Mouse (Mus musculus): Measurements from ENCODE around the gene Spp2. TPM values are rescaled to one million over a fixed set of nuclear protein-coding genes. Genes with fewer than 3 reads are reported as not detected.

The Spp2 gene
- 0.29 and 0.56 TPM in 2 replicates for polyA plus RNA-seq (2015; fragmentation: Nextera tagmentation; extraction: Ambion mirVana)

DNA sequence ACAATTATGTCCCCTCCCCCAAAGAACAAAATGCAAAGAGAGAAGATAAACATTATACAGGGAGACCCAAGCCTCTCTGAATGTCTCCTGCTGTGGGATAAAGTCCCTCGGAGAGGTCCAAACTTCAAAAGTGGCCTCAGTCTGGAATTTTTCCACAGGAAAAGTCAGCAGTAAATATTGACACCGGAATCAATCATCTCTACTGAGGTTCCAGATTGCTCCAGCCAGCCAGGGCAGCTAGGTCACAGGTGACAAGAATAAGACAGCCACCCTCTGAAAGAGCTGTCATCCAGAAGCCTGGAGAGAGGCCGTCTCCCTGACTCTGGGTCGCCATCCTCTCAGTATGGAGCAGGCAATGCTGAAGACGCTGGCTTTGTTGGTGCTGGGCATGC lies at the start of gene Spp2:
Gene Spp2 (plus strand): TSS at position 155 of the 392 bp plus-strand sequence.
- Histone ChIP-seq H3K36me3 (ENCODE audit: control insufficient read depth, insufficient read depth) (no peaks in the 10 kb centered on the region), H3K9me3 (replicated peaks; ENCODE audit: control insufficient read depth, low read length) (no peaks in the 10 kb centered on the region), H3K4me1 (ENCODE audit: control insufficient read depth, insufficient read depth, low read length) (no peaks in the 10 kb centered on the region), H3K4me3 (ENCODE audit: low read length) (no peak within 1 kb of the TSS), H3K4me2 (ENCODE audit: low read depth, low read length) (no peak within 1 kb of the TSS), H3K9ac (ENCODE audit: low read length) (no peak within 1 kb of the TSS), H3K27ac (ENCODE audit: low read length) (no peak within 1 kb of the TSS), H3K27me3 (ENCODE audit: control insufficient read depth, insufficient read depth, low read length) (no peaks in the 10 kb centered on the region)
- no peak for ATAC-seq (replicated peaks; ENCODE audit: extremely low read depth, insufficient read depth, low FRiP score)
- WGBS, result 59% methylated on average over 5 of the region's 5 CpGs

DNA sequence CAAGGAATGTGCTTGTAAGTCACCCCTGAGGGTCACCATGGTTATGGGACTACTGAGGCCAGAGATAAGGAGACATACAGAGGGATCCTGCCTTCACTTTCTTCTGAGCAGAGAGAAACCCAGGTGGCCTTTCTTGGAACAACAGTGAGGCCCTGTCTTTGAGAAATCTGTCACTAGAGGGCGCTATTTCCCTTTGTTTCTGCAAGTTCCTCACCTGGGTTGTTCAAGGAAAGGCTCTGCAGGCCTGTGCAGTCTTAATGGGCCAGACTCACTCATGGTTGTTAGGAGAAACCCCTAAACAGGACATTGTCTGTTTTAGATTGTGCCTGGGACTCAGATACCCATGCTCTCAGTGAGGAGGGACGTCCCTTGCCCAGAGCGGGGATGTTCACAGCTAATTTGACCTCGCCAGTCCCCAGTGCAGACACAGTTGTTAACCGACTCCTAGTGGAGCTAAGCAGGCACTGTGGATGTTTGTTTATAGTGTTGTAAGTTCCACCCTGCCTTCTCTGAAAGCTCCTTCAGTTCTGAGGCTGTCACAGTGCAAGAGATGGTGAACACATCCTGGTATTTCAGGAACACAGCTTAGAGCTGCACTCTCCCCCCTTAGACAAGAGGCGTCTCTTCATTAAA lies 49.2 kb upstream of the Spp2 start:
- 70% methylated on average over 6 of the region's 6 CpGs for WGBS
- Histone ChIP-seq H3K4me3 (ENCODE audit: low read length) (no peak overlapping the region), H3K36me3 (ENCODE audit: control insufficient read depth, insufficient read depth) (no peaks in the 10 kb centered on the region), H3K4me2 (ENCODE audit: low read depth, low read length) (no peak overlapping the region), H3K9me3 (replicated peaks; ENCODE audit: control insufficient read depth, low read length) (no peaks in the 10 kb centered on the region), H3K27me3 (ENCODE audit: control insufficient read depth, insufficient read depth, low read length) (peaks cover 2% of the 10 kb centered on the region; the same call in 1 of the 2 replicates), H3K9ac (ENCODE audit: low read length) (no peak overlapping the region), H3K4me1 (ENCODE audit: control insufficient read depth, insufficient read depth, low read length) (no peaks in the 10 kb centered on the region), H3K27ac (ENCODE audit: low read length) (no peak overlapping the region)
- no peak for ATAC-seq (replicated peaks; ENCODE audit: extremely low read depth, insufficient read depth, low FRiP score)

DNA sequence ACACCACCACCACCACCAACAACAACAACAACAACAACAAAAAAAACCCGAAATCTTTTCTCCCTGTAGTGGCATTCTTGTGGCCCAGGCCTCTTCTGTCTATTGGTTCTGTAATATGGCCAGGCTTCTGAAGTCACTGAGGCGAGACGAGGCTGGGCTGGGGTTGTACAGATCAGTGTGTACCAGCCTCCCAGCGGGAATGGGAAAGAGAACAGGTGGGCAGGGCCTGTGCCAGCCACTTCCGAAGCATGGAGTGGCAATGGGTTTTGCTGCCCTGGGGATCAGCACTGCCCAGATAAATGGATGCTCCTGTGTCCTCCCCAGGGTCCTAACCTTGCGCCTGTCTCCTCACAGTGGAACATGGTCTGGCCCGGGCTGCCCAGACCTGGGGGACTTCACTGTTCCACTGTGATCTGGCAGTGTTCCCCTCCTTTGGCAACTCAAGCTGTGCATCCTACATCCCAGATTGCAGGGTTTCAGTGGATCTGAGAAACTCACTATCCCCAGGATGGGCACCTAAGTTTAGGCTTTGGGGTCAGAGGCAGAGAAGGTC lies 48.6 kb upstream of the Spp2 start:
- Histone ChIP-seq H3K4me2 (ENCODE audit: low read depth, low read length) (no peak overlapping the region), H3K27ac (ENCODE audit: low read length) (no peak overlapping the region), H3K4me1 (ENCODE audit: control insufficient read depth, insufficient read depth, low read length) (no peaks in the 10 kb centered on the region), H3K9ac (ENCODE audit: low read length) (no peak overlapping the region), H3K9me3 (replicated peaks; ENCODE audit: control insufficient read depth, low read length) (no peaks in the 10 kb centered on the region), H3K36me3 (ENCODE audit: control insufficient read depth, insufficient read depth) (no peaks in the 10 kb centered on the region), H3K4me3 (ENCODE audit: low read length) (no peak overlapping the region), H3K27me3 (ENCODE audit: control insufficient read depth, insufficient read depth, low read length) (peaks cover 2% of the 10 kb centered on the region; the same call in 1 of the 2 replicates)
- ATAC-seq (replicated peaks; ENCODE audit: extremely low read depth, insufficient read depth, low FRiP score), result no peak
- WGBS, result 74% methylated on average over 7 of the region's 7 CpGs

DNA sequence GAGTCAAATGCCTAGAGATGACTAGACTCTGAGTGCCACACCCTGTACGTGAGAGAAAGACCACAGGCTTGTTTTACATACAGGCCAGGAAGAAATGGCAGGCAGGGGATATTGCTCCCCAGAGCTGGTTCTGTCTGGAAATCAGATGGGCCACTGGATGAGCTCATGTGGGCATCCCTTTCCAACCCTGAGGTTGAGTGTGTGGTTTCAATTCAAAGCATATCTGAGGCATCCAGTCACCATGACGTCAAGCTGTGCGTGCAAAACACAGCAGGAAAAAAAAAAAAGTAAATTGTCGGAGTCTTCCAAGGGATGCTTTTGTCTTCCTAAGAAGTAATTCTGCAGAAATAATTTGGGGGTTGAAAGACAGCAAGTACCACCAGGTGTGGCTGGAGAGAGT lies 45.7 kb upstream of the Spp2 start:
- Histone ChIP-seq H3K4me2 (ENCODE audit: low read depth, low read length) (no peak overlapping the region), H3K27ac (ENCODE audit: low read length) (no peak overlapping the region), H3K27me3 (ENCODE audit: control insufficient read depth, insufficient read depth, low read length) (no peaks in the 10 kb centered on the region), H3K9me3 (replicated peaks; ENCODE audit: control insufficient read depth, low read length) (no peaks in the 10 kb centered on the region), H3K4me1 (ENCODE audit: control insufficient read depth, insufficient read depth, low read length) (no peaks in the 10 kb centered on the region), H3K9ac (ENCODE audit: low read length) (no peak overlapping the region), H3K4me3 (ENCODE audit: low read length) (no peak overlapping the region), H3K36me3 (ENCODE audit: control insufficient read depth, insufficient read depth) (no peaks in the 10 kb centered on the region)
- ATAC-seq (replicated peaks; ENCODE audit: extremely low read depth, insufficient read depth, low FRiP score), result no peak
- 83% methylated on average over 4 of the region's 4 CpGs for WGBS

DNA sequence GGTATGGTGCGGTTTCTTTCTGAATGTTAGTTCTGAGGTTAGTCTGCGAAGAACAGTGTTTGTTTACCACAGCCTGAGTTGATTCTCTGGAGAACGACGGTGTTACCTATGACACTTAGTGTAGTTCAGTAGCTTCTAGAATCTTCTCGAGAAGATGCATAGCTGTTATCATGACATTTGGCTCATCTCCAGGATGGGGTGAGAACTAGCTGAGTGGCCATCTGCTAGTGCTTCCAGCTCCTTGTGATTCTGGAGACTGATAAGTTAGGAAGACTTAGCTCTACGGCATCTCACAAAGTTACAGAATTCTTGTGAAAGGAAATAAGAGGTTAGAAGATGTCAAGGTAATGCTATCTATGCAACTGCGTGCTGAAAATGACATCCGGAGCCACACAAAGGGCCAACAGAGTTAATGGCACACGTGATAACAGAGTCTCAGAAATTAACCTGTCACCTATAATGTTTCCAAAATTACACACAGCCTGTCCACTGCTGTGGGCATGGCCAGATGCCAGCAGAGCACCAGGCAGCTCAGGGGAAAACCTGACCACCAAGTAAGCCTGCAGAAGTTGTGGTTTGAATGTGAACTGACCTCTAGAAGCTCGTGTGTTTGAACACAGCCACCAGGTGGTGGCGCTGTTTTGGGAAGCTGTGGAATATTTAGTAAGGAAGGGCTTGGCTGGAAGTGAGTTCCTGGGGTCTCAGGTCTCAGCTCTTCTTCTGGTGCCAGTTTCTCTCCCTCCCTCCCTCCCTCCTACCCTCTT lies 39.7 kb upstream of the Spp2 start:
- H3K36me3 ChIP-seq (ENCODE audit: control insufficient read depth, insufficient read depth), result no peaks in the 10 kb centered on the region
- H3K9me3 ChIP-seq (replicated peaks; ENCODE audit: control insufficient read depth, low read length), result peaks cover 3% of the 10 kb centered on the region; the same call in 1 of the 2 replicates
- 61% methylated on average over 11 of the region's 11 CpGs for WGBS
- ATAC-seq (replicated peaks; ENCODE audit: extremely low read depth, insufficient read depth, low FRiP score), result no peak
- H3K4me2 ChIP-seq (ENCODE audit: low read depth, low read length), result no peak overlapping the region
- no peak overlapping the region for H3K9ac ChIP-seq (ENCODE audit: low read length)
- H3K27me3 ChIP-seq (ENCODE audit: control insufficient read depth, insufficient read depth, low read length), result no peaks in the 10 kb centered on the region
- H3K27ac ChIP-seq (ENCODE audit: low read length), result no peak overlapping the region
- H3K4me3 ChIP-seq (ENCODE audit: low read length), result no peak overlapping the region
- H3K4me1 ChIP-seq (ENCODE audit: control insufficient read depth, insufficient read depth, low read length), result no peaks in the 10 kb centered on the region

DNA sequence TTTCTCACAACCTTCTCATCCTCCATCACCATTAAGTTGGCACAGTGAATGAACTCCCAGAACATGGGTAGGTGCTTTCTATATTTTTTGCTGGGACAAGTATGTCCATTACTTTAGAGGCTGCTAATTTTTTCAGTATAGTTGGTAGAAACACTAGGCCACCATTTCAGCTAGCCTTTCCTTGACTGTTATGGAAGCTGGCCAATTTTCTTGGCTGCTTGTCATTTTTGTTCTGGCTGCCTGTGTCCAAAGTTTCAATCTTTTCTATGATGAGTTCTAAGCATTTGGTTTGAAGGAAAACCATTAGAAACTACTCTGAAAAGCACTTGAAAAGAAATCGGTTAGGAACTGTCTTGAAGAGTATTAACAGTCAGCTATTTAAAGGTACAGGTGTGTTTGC lies 28.3 kb upstream of the Spp2 start:
- no peak overlapping the region for H3K27ac ChIP-seq (ENCODE audit: low read length)
- no peaks in the 10 kb centered on the region for H3K27me3 ChIP-seq (ENCODE audit: control insufficient read depth, insufficient read depth, low read length)
- no peaks in the 10 kb centered on the region for H3K36me3 ChIP-seq (ENCODE audit: control insufficient read depth, insufficient read depth)
- ATAC-seq (replicated peaks; ENCODE audit: extremely low read depth, insufficient read depth, low FRiP score), result no peak
- 81% methylated on average over 1 of the region's 1 CpGs for WGBS
- no peak overlapping the region for H3K9ac ChIP-seq (ENCODE audit: low read length)
- no peaks in the 10 kb centered on the region for H3K4me1 ChIP-seq (ENCODE audit: control insufficient read depth, insufficient read depth, low read length)
- no peak overlapping the region for H3K4me3 ChIP-seq (ENCODE audit: low read length)
- no peak overlapping the region for H3K4me2 ChIP-seq (ENCODE audit: low read depth, low read length)
- 0 out of 2 replicates have a peak, but pooled peaks cover 2% of the 10 kb centered on the region for H3K9me3 ChIP-seq (replicated peaks; ENCODE audit: control insufficient read depth, low read length)

DNA sequence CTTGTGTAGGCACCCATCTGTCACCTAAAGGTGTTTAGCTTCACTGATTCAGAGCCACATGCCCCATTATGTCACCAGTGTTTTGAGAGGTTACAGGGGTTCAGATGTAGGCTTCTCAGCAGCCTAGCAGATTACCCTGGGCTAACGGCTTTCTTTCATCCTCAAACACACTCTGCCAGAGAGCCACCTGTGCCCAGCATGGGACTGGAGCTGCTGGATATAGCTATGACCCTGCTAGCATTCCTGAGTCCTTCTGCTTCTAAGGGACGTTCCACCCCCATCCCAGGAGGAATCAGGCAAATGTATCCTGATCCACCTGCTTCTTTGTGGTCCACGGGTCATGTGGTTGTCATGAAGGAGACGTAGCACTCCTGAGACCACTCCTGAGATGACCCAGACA lies 15.1 kb upstream of the Spp2 start:
- 62% methylated on average over 4 of the region's 4 CpGs for WGBS
- no peak overlapping the region for H3K4me2 ChIP-seq (ENCODE audit: low read depth, low read length)

DNA sequence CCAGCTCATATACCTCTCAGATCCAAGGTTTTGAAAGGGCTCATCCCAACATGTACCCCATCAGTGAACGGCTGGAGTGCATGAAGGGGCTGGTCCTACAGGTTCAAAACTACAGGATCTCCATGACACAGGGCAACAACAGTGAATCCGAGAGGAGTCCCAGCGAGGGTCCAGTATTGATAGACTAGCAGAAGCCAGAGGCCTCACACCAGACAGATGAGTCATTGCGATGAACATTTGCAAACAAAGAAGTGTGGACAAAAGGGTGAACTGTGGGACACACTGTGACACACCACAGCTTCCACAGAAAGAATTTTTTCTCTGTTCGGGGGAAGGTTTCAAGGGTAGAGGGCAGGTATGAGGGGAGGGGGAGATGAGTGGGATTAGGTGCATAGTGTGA lies 13.4 kb upstream of the Spp2 start:
- no peak for ATAC-seq (replicated peaks; ENCODE audit: extremely low read depth, insufficient read depth, low FRiP score)
- no peaks in the 10 kb centered on the region for H3K36me3 ChIP-seq (ENCODE audit: control insufficient read depth, insufficient read depth)
- no peak overlapping the region for H3K4me2 ChIP-seq (ENCODE audit: low read depth, low read length)
- H3K9me3 ChIP-seq (replicated peaks; ENCODE audit: control insufficient read depth, low read length), result no peaks in the 10 kb centered on the region
- 87% methylated on average over 5 of the region's 5 CpGs for WGBS
- no peaks in the 10 kb centered on the region for H3K4me1 ChIP-seq (ENCODE audit: control insufficient read depth, insufficient read depth, low read length)
- no peak overlapping the region for H3K9ac ChIP-seq (ENCODE audit: low read length)
- no peaks in the 10 kb centered on the region for H3K27me3 ChIP-seq (ENCODE audit: control insufficient read depth, insufficient read depth, low read length)
- no peak overlapping the region for H3K27ac ChIP-seq (ENCODE audit: low read length)
- no peak overlapping the region for H3K4me3 ChIP-seq (ENCODE audit: low read length)

More for the DNA sequence above, 15.1 kb upstream of the Spp2 start:
- Histone ChIP-seq H3K27me3 (ENCODE audit: control insufficient read depth, insufficient read depth, low read length) (no peaks in the 10 kb centered on the region), H3K9me3 (replicated peaks; ENCODE audit: control insufficient read depth, low read length) (no peaks in the 10 kb centered on the region), H3K4me3 (ENCODE audit: low read length) (no peak overlapping the region), H3K36me3 (ENCODE audit: control insufficient read depth, insufficient read depth) (no peaks in the 10 kb centered on the region), H3K27ac (ENCODE audit: low read length) (no peak overlapping the region), H3K4me1 (ENCODE audit: control insufficient read depth, insufficient read depth, low read length) (no peaks in the 10 kb centered on the region), H3K9ac (ENCODE audit: low read length) (no peak overlapping the region)
- no peak for ATAC-seq (replicated peaks; ENCODE audit: extremely low read depth, insufficient read depth, low FRiP score)

DNA sequence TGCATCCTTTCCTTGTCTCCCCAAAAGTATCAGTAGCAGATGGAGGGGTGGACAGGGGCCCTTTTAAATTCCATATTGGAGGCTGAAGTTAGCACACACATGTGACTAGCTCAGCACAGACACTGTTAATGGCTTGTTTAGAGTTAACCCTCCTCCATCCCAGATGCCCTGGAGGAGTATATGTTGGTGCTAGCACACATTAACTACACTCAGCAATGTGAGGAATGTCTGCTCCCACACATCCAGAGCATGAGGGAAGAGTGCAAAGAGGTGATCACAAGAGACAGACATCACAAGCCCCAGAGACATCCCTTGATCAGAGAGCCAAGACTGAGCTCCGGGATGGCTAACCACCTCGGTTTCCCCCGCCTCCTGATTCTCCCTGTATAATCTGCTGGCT lies 3.4 kb upstream of the Spp2 start:
- H3K4me1 ChIP-seq (ENCODE audit: control insufficient read depth, insufficient read depth, low read length), result no peaks in the 10 kb centered on the region
- H3K4me2 ChIP-seq (ENCODE audit: low read depth, low read length), result no peak overlapping the region
- WGBS, result 70% methylated on average over 3 of the region's 3 CpGs
- no peak overlapping the region for H3K27ac ChIP-seq (ENCODE audit: low read length)
- no peaks in the 10 kb centered on the region for H3K9me3 ChIP-seq (replicated peaks; ENCODE audit: control insufficient read depth, low read length)
- H3K9ac ChIP-seq (ENCODE audit: low read length), result no peak overlapping the region
- no peak for ATAC-seq (replicated peaks; ENCODE audit: extremely low read depth, insufficient read depth, low FRiP score)
- H3K27me3 ChIP-seq (ENCODE audit: control insufficient read depth, insufficient read depth, low read length), result no peaks in the 10 kb centered on the region
- no peak overlapping the region for H3K4me3 ChIP-seq (ENCODE audit: low read length)
- H3K36me3 ChIP-seq (ENCODE audit: control insufficient read depth, insufficient read depth), result no peaks in the 10 kb centered on the region

Measured in heart, embryonic 16.5 days (tissue).